Mouse (Mus musculus): ENCODE data around the gene Rsu1.

DNA sequence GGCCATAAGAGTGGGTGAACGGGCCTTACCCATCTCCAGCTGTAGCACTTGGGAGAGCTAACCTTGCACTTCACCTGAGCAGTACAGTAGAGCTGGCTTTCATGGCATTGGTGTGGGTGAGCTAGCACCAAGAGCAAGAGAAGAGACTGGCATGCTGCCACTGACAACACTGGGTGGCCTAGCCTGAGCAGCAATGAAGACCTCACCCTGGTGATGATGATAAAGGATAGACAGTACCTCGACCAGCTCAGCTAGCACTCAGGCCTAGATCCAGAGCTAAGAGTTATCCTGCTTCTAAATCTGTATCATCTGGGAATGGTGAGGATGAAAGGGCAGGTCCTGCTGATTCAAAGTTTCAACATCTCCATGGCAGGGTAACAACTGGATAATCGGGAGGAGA is 88.1 kb downstream of the Rsu1 start:
- no peak for TF ChIP-seq CTCF (IDR thresholded peaks at IDR 0.05; ENCODE audit: borderline replicate concordance, extremely low read depth, insufficient read depth, insufficient read length)
- TF ChIP-seq POLR2A (IDR thresholded peaks at IDR 0.05; ENCODE audit: borderline replicate concordance, extremely low read depth, insufficient read depth, insufficient read length, poor library complexity, severe bottlenecking) = no peak
